Mouse (Mus musculus) neural tube, embryonic 14.5 days (tissue): Measurements from ENCODE around the gene Slc30a6. TPM values are rescaled to one million over a fixed set of nuclear protein-coding genes. Genes with fewer than 3 reads are reported as not detected.

Experiments
- ATAC-seq: fragments of 200-750 bp; cut with Nextera tagmentation; 2 replicates; pipeline ENCODE4 v1.8.0; 2017; ENCODE audit warnings: low read depth, mild to moderate bottlenecking, moderate TSS enrichment, moderate library complexity
- H3K27ac ChIP-seq: fragments of 300-500 bp; sonication (generic); 2 replicates; pipeline ENCODE4 v1.5.1; 2014; ENCODE audit warnings: low read depth, mild to moderate bottlenecking, control low read depth, low read length, moderate library complexity, mixed read lengths
- H3K27me3 ChIP-seq: fragments of 300-500 bp; sonication (generic); 2 replicates; pipeline ENCODE4 v1.6.1; 2014; ENCODE audit warnings: low read length; ENCODE audit not compliant: control insufficient read depth, insufficient read depth
- H3K36me3 ChIP-seq: fragments of 300-500 bp; sonication (generic); 2 replicates; pipeline ENCODE4 v1.6.1; 2014; ENCODE audit warnings: low read length, mixed read lengths; ENCODE audit not compliant: control insufficient read depth, insufficient read depth
- H3K4me1 ChIP-seq: fragments of 300-500 bp; sonication (generic); 2 replicates; pipeline ENCODE4 v1.6.1; 2014; ENCODE audit warnings: low read length; ENCODE audit not compliant: control insufficient read depth, insufficient read depth
- H3K4me2 ChIP-seq: fragments of 300-500 bp; sonication (generic); 2 replicates; pipeline ENCODE4 v1.6.1; 2014; ENCODE audit warnings: mild to moderate bottlenecking, low read depth, low read length, control low read depth
- H3K4me3 ChIP-seq: fragments of 300-500 bp; sonication (generic); 2 replicates; pipeline ENCODE4 v1.5.1; 2014; ENCODE audit warnings: low read depth, low read length, control low read depth, mixed read lengths
- H3K9ac ChIP-seq: fragments of 300-500 bp; sonication (generic); replicated peaks from 2 replicates; pipeline ENCODE4 v1.6.1; 2014; ENCODE audit warnings: low read depth, mild to moderate bottlenecking, control low read depth, low read length, mixed read lengths
- H3K9me3 ChIP-seq: fragments of 300-500 bp; sonication (generic); 2 replicates; pipeline ENCODE4 v1.6.1; 2016; ENCODE audit warnings: low read length; ENCODE audit not compliant: control insufficient read depth
- WGBS: fragments of 180-500 bp; shearing (Covaris S2); extraction: QIAGEN DNeasy Blood & Tissue Kit; methylation state at CpG from one replicate; pipeline ENCODE4 v1.1.7; 2014; 5-methylcytosine and 5-hydroxymethylcytosine counted together
- polyA plus RNA-seq: library from polyadenylated mRNA; unstranded; fragments of >200 nt; fragmentation: Nextera tagmentation; extraction: Ambion mirVana; gene quantifications from 2 replicates; pipeline ENCODE4 v1.2.1, GENCODE M21; 2014

The Slc30a6 gene
- 30.6 and 34.3 TPM in 2 replicates for polyA plus RNA-seq

GRCm38 (mm10) chr17:74395383-74396065 is at the start of gene Slc30a6:
Gene Slc30a6 (plus strand): TSS chr17:74395608.
- Histone ChIP-seq H3K4me2 (peak within 1 kb of the TSS; percentile 71), H3K9me3 (no peaks in the 10 kb centered on the region), H3K4me1 (peaks cover 8% of the 10 kb centered on the region; the same call in 1 of the 2 replicates), H3K36me3 (peaks cover under 1% of the 10 kb centered on the region; the same call in 1 of the 2 replicates), H3K9ac (peak within 1 kb of the TSS; percentile 65), H3K4me3 (peak within 1 kb of the TSS; percentile 56), H3K27me3 (no peaks in the 10 kb centered on the region), H3K27ac (peak within 1 kb of the TSS; percentile 74)
- WGBS: under 1% methylated on average over 41 of the region's 41 CpGs
- peak; percentile 99 for ATAC-seq

- no peak overlapping the region for H3K9ac ChIP-seq
- no peaks in the 10 kb centered on the region for H3K4me1 ChIP-seq
- H3K4me3 ChIP-seq: no peak overlapping the region
- H3K9me3 ChIP-seq: no peaks in the 10 kb centered on the region
- ATAC-seq: no peak
- no peak overlapping the region for H3K4me2 ChIP-seq
- H3K27me3 ChIP-seq: no peaks in the 10 kb centered on the region
- H3K36me3 ChIP-seq: peaks cover 23% of the 10 kb centered on the region
- 88% methylated on average over 1 of the region's 1 CpGs for WGBS
- no peak overlapping the region for H3K27ac ChIP-seq
Measured at GRCm38 (mm10) chr17:74363592-74363991, 31.8 kb upstream of the Slc30a6 start.

- Histone ChIP-seq H3K4me2 (no peak overlapping the region), H3K4me3 (no peak overlapping the region), H3K36me3 (peaks cover 65% of the 10 kb centered on the region)
Measured at GRCm38 (mm10) chr17:74376916-74377315, 18.5 kb upstream of the Slc30a6 start.

GRCm38 (mm10) chr17:74386657-74387056 is 8.8 kb upstream of the Slc30a6 start:
- Histone ChIP-seq H3K9ac (no peak overlapping the region), H3K4me3 (no peak overlapping the region), H3K27me3 (no peaks in the 10 kb centered on the region), H3K4me1 (no peaks in the 10 kb centered on the region), H3K36me3 (peaks cover 51% of the 10 kb centered on the region), H3K4me2 (no peak overlapping the region), H3K9me3 (no peaks in the 10 kb centered on the region), H3K27ac (no peak overlapping the region)
- no peak for ATAC-seq

More at GRCm38 (mm10) chr17:74376916-74377315, 18.5 kb upstream of the Slc30a6 start:
- Histone ChIP-seq H3K9me3 (no peaks in the 10 kb centered on the region), H3K27me3 (no peaks in the 10 kb centered on the region), H3K9ac (no peak overlapping the region), H3K27ac (no peak overlapping the region), H3K4me1 (no peaks in the 10 kb centered on the region)
- 93% methylated on average over 1 of the region's 1 CpGs for WGBS
- ATAC-seq: no peak

- Histone ChIP-seq H3K9me3 (no peaks in the 10 kb centered on the region), H3K27me3 (no peaks in the 10 kb centered on the region), H3K36me3 (peaks cover 29% of the 10 kb centered on the region), H3K27ac (no peak overlapping the region), H3K4me2 (no peak overlapping the region), H3K4me3 (no peak overlapping the region), H3K9ac (no peak overlapping the region), H3K4me1 (no peaks in the 10 kb centered on the region)
- 84% methylated on average over 3 of the region's 3 CpGs for WGBS
- no peak for ATAC-seq
Measured at GRCm38 (mm10) chr17:74389847-74390246, 5.6 kb upstream of the Slc30a6 start.

- Histone ChIP-seq H3K4me2 (peak overlapping the region; percentile 71; the same call in 1 of the 2 replicates), H3K27me3 (no peaks in the 10 kb centered on the region), H3K9me3 (no peaks in the 10 kb centered on the region), H3K4me1 (peaks cover 8% of the 10 kb centered on the region; the same call in 1 of the 2 replicates), H3K4me3 (no peak overlapping the region), H3K36me3 (peaks cover 4% of the 10 kb centered on the region; the same call in 1 of the 2 replicates), H3K27ac (no peak overlapping the region), H3K9ac (no peak overlapping the region)
- WGBS: 74% methylated on average over 2 of the region's 2 CpGs
- ATAC-seq: no peak
Measured at GRCm38 (mm10) chr17:74394381-74394780, 1.0 kb upstream of the Slc30a6 start.

- peak overlapping the region; percentile 37; the same call in 1 of the 2 replicates for H3K9ac ChIP-seq
- H3K27me3 ChIP-seq: no peaks in the 10 kb centered on the region
- no peak overlapping the region; the same call in 1 of the 2 replicates for H3K27ac ChIP-seq
- no peaks in the 10 kb centered on the region for H3K9me3 ChIP-seq
- peak; percentile 29 for ATAC-seq
- H3K36me3 ChIP-seq: peaks cover 4% of the 10 kb centered on the region; the same call in 1 of the 2 replicates
- H3K4me1 ChIP-seq: peaks cover 8% of the 10 kb centered on the region; the same call in 1 of the 2 replicates
- peak overlapping the region; percentile 56 for H3K4me3 ChIP-seq
- H3K4me2 ChIP-seq: peak overlapping the region; percentile 71
- 34% methylated on average over 16 of the region's 16 CpGs for WGBS
Measured at GRCm38 (mm10) chr17:74394855-74395254, 553 bp upstream of the Slc30a6 start.

GRCm38 (mm10) chr17:74396766-74397165 is 1.4 kb downstream of the Slc30a6 start:
- ATAC-seq: no peak
- no peak overlapping the region for H3K27ac ChIP-seq
- H3K4me2 ChIP-seq: 0 out of 2 replicates have a peak overlapping the region, but pooled peaks have one; percentile 71
- H3K9me3 ChIP-seq: no peaks in the 10 kb centered on the region
- peaks cover 8% of the 10 kb centered on the region; the same call in 1 of the 2 replicates for H3K4me1 ChIP-seq
- no peak overlapping the region for H3K9ac ChIP-seq
- H3K4me3 ChIP-seq: no peak overlapping the region
- H3K27me3 ChIP-seq: no peaks in the 10 kb centered on the region
- H3K36me3 ChIP-seq: peaks cover under 1% of the 10 kb centered on the region; the same call in 1 of the 2 replicates
- 80% methylated on average over 4 of the region's 4 CpGs for WGBS

GRCm38 (mm10) chr17:74397173-74397572 is 1.8 kb downstream of the Slc30a6 start:
- no peak overlapping the region for H3K4me3 ChIP-seq
- no peak overlapping the region for H3K4me2 ChIP-seq
- H3K9ac ChIP-seq: no peak overlapping the region
- peaks cover 5% of the 10 kb centered on the region; the same call in 1 of the 2 replicates for H3K36me3 ChIP-seq
- H3K9me3 ChIP-seq: no peaks in the 10 kb centered on the region
- no peak for ATAC-seq
- WGBS: 87% methylated on average over 2 of the region's 2 CpGs
- no peaks in the 10 kb centered on the region for H3K27me3 ChIP-seq
- peaks cover 8% of the 10 kb centered on the region; the same call in 1 of the 2 replicates for H3K4me1 ChIP-seq
- H3K27ac ChIP-seq: no peak overlapping the region
